ENCODE assay signal across 8 mouse cellular contexts in genomic region chr6:113740236-113741217, GRCm38 (mm10). TPM values are rescaled to one million over a fixed set of nuclear protein-coding genes. Genes with fewer than 3 reads are reported as not detected.
DNase-seq lines count a peak whose midpoint lies in the region; ATAC-seq lines count a peak whose summit lies in the region.

Sec13 (minus strand) TSS chr6:113740743.

- H3K4me3 ChIP-seq in hindbrain, embryonic 10.5 days = peak within 1 kb of the TSS; percentile 87

- WGBS in hindbrain, embryonic 10.5 days = 7% methylated on average over 41 of the region's 41 CpGs

- peaks cover 33% of the 10 kb centered on the region for H3K36me3 ChIP-seq in hindbrain, embryonic 10.5 days

- peaks cover 16% of the 10 kb centered on the region for H3K4me1 ChIP-seq in hindbrain, embryonic 10.5 days (replicated peaks)

- H3K9me3 ChIP-seq in hindbrain, embryonic 10.5 days = no peaks in the 10 kb centered on the region

- H3K27me3 ChIP-seq in hindbrain, embryonic 10.5 days (ENCODE audit: insufficient read depth, poor library complexity, severe bottlenecking) = no peaks in the 10 kb centered on the region

- peak; percentile 80 for DNase-seq in MEL-GATA-1-ER (ENCODE audit: extremely low read depth, low read depth)
- peak; percentile 82 for DNase-seq in cerebellum, adult 8-10 months
- peak; percentile 89 for DNase-seq in hindbrain, embryonic 10.5 days (ENCODE audit: low spot score)
- peak; percentile 77 for DNase-seq in layer of hippocampus, adult 9-11 months
- peak; percentile 93 for DNase-seq in lung, postnatal 10 days
- DNase-seq in ovary, postnatal 36 days (ENCODE audit: low spot score) = peak; percentile 85
- peak; percentile 87 for DNase-seq in thymus, postnatal 25 days

- peak within 1 kb of the TSS; percentile 89 for H3K27ac ChIP-seq in hindbrain, embryonic 10.5 days

- ATAC-seq in frontal cortex, adult (ENCODE audit: low TSS enrichment) = peak; percentile 41

RNA-seq across cellular contexts. Expression of gene Sec13, which starts in this region (rescaled TPM):
- polyA plus RNA-seq in hindbrain, embryonic 10.5 days (2016; fragmentation: Nextera tagmentation; extraction: Ambion mirVana) = 291 and 296 TPM in 2 replicates

Comparison
In these comparisons a context has a peak if more than half of its experiments do, and no peak if none do; other contexts are left out.
1. Peak in every context shown above with its lines: DNase-seq, ATAC-seq, H3K4me3 ChIP-seq and H3K27ac ChIP-seq.